In the genomic region with DNA sequence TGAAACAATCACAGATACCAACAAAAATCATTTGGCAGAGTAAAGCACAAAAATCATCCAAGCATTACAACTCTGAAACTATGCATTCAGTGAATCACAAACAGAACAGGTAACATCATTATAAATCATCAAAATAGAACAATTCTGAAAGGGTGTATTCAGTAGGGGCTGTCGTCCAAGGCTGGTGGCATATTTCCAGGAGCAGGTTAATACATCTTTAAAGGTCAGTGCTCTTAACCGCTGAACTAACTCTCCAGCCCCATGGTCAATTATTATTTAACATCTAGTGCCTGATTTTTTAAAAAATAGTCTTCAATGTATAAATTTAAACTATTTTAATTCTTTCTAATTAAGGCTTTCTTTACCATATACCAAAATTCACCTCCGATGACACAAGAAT, we compare ENCODE assay signal across 11 mouse cellular contexts. TPM values are rescaled to one million over a fixed set of nuclear protein-coding genes. Genes with fewer than 3 reads are reported as not detected.
A peak's percentile ranks its signal among the peaks of the same experiment; 100 is the strongest.
DNase-seq lines count a peak whose midpoint lies in the region; TF ChIP-seq lines count a peak whose summit lies in the region.
"Not testable (repeated sequence)": the region's sequence is repeated elsewhere in the genome, so short reads cannot be mapped to it uniquely, and the experiment has no call there.
"Had no signal": no experiment of that assay in that cellular context is flagged by ENCODE, and none has a peak within 500 bp of the region (broad histone marks: within the 10 kb centered on the region; RNA-seq: fewer than 3 reads in every experiment).

No protein-coding gene starts in this region.

- H3K4me1 ChIP-seq in kidney, adult 2 months (ENCODE audit: control insufficient read depth, insufficient read depth, low read length) = not testable (repeated sequence)

- DNase-seq in heart, adult 11 months = peak; percentile 8
- DNase-seq in kidney, adult 2 months = peak; percentile 75
- DNase-seq in kidney, adult 9 months = peak; percentile 70
- DNase-seq in kidney, postnatal 14 days = peak; percentile 44
- DNase-seq in kidney, postnatal 25 days = peak; percentile 41 to 51
- DNase-seq in kidney, postnatal 36 days = peak; percentile 53 to 58

- not testable (repeated sequence) for H3K27me3 ChIP-seq in kidney, adult 2 months (replicated peaks; ENCODE audit: control insufficient read depth, insufficient read depth, low read length)

- 49% methylated on average over 3 of the region's 3 CpGs for WGBS in kidney, adult 2 months

- not testable (repeated sequence) for TF ChIP-seq POLR2A in kidney, adult 2 months (IDR thresholded peaks at IDR 0.05; ENCODE audit: low read depth, low read length)

- not testable (repeated sequence) for TF ChIP-seq CTCF in kidney, adult 2 months (conservative IDR thresholded peaks at IDR 0.05; ENCODE audit: insufficient read depth, insufficient read length, low read depth, low read length)

- H3K27ac ChIP-seq in kidney, adult 2 months (ENCODE audit: insufficient read depth, low read depth, low read length) = not testable (repeated sequence)

- not testable (repeated sequence) for H3K4me3 ChIP-seq in kidney, adult 2 months (ENCODE audit: insufficient read depth, low read depth, low read length)

- not testable (repeated sequence) for H3K36me3 ChIP-seq in kidney, adult 2 months (ENCODE audit: control insufficient read depth, insufficient read depth, low read length)

RNA-seq across cellular contexts. Expression of gene Irgm2, which starts 35.1 kb away (rescaled TPM):
- 14.7 and 18.9 TPM in 2 replicates for polyA plus RNA-seq in kidney, adult 2 months (2012; rRNA removed)

RNA-seq across cellular contexts. Expression of gene Igtp, which starts 35.2 kb away (rescaled TPM):
- polyA plus RNA-seq in kidney, adult 2 months (2012; rRNA removed) = 15.9 and 18.6 TPM in 2 replicates

RNA-seq across cellular contexts. Expression of gene 4930438A08Rik, which starts 40.0 kb away (rescaled TPM):
- polyA plus RNA-seq in kidney, adult 2 months (2012; rRNA removed) = not detected in 2 replicates
- polyA plus RNA-seq: activated CD4-positive, CD25-positive, alpha-beta regulatory T cell, adult 4 months; brain, embryonic 14.5 days; CD4-positive, CD25-positive, alpha-beta regulatory T cell, adult 4 months; G1E; Patski had no signal

Comparison
In these comparisons a context has a peak if more than half of its experiments do, and no peak if none do; other contexts are left out.
1. DNase-seq: peak in every context shown above with its lines; median percentile 75 in kidney, adult 2 months; 70 in kidney, adult 9 months; 56 in kidney, postnatal 36 days; 46 in kidney, postnatal 25 days; 44 in kidney, postnatal 14 days; 8 in heart, adult 11 months.